Mouse (Mus musculus): Measurements from ENCODE around the gene Gcm1.
"Not testable (repeated sequence)": the region's sequence is repeated elsewhere in the genome, so short reads cannot be mapped to it uniquely, and the experiment has no call there.

Gcm1 gene

DNA sequence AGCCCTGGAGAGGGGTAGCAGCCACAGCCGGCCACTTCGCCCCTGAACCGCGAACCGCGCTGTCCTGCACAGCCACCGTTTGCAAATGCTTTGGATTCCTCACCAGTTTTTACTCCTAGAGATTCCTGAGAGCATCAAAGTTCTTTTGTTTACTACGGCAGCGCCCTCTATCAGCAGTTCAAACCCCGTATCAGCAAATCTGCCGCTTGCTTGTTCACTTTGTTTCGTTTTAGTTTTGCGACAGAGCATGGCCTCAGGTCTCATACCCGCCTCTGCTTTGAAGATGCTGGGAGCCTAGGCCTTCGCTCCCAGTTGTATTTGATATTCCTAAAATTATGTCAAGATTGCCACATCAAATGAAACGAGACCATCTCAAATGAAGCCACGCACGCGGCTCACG lies 5.0 kb upstream of the Gcm1 start:
- no peak for DNase-seq (ENCODE audit: low read depth, low spot score)

DNA sequence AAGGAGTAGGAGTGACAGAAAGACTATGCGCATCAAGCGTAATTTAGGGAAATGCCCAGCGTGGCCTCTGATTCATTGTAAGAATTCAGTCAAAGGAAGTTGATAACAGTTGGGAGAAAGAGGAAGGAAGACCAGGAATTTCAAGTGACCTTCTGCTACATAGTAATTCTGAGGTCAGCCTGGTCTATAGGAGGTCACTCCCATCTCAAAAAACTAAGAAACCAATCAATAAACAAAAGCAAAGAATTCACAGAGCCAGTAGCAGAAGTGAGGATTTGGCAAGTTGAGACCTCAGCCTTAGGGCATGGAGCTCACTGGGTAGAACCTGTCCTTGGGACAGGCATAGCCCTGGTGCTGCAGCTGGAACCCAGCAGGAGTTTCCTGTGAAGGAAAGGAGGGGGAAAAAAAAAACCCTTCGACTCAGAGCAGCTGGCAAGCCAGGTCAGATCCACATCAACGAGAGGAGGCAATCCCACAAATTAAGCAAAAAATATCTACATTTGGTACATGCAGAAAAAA lies 1.2 kb upstream of the Gcm1 start:
- no peak for DNase-seq (ENCODE audit: low read depth, low spot score)

DNA sequence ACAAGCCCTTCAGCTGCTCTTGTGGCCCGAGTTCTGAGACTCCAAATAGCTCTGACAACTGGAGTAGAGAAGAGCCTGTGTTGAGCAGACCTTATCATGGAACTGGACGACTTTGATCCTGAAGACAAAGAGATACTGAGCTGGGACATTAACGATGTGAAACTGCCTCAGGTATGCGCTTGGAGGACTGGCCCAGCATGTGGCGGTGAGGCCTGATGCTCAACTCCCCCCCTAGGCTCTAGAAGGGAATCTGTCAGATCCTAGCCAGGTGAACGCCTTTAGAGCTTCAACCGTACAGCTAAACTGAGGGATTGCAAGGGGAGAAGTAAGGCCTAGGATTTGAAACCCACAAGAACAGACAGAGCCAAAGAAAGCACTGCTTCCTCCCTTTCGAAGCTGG lies 2.1 kb downstream of the Gcm1 start:
- DNase-seq (ENCODE audit: low read depth, low spot score): no peak

DNA sequence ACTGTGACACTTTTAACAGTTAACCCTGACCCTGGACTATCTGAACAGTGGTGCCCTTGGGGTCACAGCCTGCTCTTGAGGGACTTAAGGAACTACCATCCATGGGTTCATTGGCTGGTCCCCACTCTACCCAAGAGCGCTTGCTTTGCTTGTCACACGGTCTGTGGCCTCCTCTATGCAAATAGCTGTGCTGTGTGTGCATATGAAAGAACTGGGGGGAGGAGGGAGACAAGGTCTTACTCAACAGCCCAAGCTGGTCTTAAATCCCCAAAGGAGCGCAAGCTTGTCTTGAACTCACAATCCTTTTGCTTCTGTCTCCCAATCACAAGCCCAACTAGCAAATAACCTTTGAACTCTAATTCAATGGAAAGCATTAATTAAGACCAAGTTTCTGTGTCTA lies 2.6 kb downstream of the Gcm1 start:
- DNase-seq (ENCODE audit: low read depth, low spot score): no peak

DNA sequence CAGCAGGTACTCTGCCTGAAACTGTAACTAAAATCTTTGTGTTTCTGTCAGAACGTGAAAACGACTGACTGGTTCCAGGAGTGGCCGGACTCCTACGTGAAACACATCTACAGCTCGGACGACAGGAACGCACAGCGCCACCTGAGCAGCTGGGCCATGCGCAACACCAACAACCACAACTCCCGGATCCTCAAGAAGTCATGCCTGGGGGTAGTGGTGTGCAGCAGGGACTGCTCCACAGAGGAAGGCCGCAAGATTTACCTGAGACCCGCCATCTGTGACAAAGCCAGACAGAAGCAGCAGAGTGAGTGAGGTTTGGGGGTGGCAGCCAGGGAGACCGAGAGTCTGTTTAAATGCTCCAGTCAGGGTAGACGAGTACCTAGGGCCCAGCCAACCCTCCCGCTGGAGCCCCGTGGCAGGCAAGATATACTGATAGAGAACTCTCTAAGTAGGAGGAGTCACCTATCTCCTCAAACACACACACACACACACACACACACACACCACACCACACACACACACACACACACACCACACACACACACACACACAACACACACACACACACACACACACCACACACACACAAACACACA lies 7.9 kb downstream of the Gcm1 start:
- DNase-seq (ENCODE audit: low read depth, low spot score): no peak

DNA sequence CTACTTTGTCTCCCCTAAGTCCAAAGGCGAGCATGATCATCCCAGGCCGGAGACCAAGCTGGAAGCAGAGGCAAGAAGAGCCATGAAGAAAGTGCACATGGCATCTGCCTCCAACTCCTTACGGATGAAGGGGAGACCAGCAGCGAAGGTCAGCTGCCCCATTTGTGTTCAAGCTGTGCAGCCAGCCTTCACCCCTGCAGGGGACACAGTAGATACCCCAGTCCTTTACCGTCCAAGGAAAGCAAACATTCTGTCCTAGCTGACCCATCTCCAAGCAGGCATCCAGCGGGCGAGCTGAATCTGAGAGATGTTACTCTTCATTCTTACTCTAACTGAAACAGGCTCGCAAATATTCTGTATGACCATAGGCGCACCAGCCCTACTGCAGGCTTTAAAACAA lies 10.7 kb downstream of the Gcm1 start:
- DNase-seq (ENCODE audit: low read depth, low spot score): no peak

DNA sequence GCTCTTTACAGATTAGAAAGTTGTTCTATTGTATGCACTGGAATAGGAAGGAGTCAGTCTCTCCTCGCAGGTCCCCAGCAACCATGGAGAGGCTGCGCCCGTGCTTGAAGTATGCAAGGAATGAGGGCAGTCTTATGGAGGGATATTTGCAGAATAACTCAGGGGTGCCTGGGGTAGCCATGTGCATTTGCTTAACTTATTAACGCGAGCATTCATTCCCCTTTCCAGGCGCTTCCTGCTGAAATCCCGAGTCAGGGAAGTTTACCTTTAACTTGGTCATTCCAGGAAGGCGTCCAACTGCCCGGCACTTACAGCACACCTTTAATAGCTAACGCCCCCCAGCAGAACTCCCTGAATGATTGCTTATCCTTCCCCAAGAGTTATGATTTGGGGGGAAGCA lies 12.4 kb downstream of the Gcm1 start:
- no peak for DNase-seq (ENCODE audit: low read depth, low spot score)

DNA sequence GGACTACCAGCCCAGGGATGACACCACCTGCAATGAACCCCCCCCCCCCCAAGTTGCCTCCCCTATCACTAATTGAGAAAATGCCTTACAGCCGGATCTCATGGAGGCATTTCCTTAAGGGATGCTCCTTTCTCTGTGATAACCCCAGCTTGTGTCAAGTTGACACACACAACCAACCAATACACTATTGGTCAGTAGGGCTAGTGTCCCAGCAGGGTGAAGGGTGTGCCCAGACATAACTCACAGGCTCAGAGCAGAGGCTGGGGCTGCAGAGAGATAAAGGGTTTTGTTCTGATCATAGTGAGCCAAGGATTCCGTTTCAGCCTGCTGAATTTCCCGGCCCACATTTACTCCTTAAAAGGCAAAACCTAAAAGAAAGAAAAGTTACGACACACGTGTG lies 18.8 kb downstream of the Gcm1 start:
- DNase-seq (ENCODE audit: low read depth, low spot score): no peak

DNA sequence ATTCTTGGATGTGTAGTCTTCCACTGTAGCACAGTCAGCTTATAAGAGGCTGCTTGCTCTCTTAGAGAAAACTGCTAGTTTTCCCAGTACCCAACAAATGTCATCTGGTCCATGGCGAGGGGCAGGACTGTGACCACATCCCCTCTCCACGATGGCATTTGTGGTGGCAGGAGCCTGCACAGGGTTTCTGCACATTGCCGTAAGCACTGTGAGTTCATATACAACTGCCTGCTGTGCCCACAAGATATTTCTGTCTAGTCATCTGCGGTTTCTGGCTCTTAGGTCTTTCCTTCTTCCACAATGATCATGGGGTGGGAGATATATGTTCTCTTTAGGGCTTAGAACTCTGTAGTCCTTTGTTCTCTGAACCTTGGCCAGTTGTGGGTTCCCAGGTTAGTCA lies 19.9 kb downstream of the Gcm1 start:
- no peak for DNase-seq (ENCODE audit: low read depth, low spot score)

DNA sequence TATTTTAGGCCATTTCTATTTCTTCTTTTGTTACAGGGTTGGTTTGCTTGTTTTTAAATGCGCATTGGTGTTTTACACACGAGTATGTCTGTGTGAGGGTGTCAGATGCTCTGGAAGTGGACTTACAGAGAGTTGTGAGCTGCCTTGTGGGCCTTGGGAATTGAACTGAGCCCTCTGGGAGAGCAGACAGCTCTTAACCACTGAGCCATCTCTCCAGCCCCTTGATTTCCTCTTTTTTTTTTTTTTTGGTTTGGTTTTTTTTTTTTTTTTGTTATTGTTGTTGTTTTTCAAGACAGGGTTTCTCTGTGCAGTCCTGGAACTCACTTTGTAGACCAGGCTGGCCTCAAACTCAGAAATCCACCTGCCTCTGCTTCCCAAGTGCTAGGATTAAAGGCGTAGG lies 21.6 kb downstream of the Gcm1 start:
- DNase-seq (ENCODE audit: low read depth, low spot score): not testable (repeated sequence)

DNA sequence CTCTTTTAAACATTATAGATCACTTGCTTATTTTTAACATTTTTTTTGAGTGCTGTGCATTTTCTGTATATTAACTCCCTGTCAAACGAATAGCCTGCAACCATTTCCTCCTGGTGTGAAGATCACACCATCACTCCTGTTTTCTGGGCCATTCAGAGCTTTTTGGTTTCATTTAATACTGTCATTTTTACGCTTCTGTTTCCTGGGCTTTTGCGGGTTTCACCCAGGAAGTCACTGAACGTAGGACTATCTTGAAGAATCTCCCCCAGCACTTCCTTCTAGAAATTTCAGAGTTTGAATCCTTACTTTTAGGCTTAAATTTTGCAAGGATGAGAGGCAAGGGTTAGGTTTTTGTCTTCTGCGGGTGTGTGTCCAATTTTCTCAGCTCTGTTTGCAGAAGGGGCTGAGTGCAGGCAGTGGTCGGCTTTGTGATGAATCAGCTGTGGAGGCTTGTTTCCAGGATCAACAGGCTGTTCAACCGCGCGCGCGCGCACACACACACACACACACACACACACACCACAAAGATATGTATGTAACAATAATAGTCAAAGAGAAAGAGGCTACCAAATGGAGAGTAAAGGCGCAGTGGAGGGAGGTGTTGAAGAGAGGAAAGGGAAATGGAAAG lies 22.1 kb downstream of the Gcm1 start:
- DNase-seq (ENCODE audit: low read depth, low spot score): no peak

DNA sequence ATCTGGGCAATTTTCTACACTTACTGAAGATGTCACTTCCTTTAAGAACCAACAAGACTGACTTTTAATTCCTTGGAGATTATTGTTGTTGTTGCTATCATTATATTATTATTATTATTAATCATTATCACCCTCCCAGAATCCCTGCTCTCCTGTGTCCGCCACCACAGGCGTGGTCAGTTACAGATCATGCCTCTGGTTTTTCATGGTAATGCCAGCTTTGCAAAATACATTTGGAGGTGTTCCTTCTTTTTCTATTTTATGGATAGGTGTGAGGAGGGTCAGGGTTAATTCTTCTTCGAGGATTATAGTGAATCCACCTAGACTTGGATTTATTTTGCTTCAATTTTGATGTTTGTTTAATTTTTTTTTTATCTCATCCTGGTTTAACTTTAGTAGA lies 23.5 kb downstream of the Gcm1 start:
- no peak for DNase-seq (ENCODE audit: low read depth, low spot score)

DNA sequence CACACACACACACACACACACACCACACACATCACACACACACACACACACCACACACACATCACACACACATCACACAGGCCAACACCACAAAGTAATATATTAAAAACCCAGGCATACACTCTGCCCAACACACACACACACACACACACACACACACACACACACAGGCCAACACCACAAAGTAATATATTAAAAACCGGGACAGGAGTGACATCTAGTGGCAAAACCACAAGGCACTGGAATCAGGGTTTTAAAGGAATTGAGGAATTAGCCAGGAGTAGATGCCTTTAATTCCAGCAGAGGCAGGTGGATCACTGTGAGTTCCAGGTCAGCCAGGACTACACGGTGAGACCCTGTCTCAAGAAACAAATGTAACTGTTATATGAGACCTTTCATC lies 26.5 kb downstream of the Gcm1 start:
- DNase-seq (ENCODE audit: low read depth, low spot score): no peak

DNA sequence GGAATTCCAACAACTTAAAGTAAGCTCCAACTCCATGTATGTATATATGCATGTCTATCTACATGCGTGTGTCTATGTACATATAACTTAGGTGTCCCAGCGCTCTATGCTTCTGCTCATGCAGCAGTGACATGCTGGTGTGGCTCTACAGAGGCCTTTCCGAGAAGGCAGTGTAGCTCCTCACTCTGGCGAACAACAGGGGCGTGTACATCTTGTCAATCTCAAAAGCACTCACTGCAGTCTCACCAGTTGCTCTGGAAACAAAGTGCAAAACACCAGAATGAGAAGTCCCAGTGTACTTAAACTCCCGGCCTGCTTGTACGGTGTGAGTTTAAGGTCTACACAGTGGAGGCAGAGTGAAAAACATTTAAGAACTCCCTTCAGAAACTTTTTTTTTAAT lies 30.1 kb downstream of the Gcm1 start:
- DNase-seq (ENCODE audit: low read depth, low spot score): no peak

DNA sequence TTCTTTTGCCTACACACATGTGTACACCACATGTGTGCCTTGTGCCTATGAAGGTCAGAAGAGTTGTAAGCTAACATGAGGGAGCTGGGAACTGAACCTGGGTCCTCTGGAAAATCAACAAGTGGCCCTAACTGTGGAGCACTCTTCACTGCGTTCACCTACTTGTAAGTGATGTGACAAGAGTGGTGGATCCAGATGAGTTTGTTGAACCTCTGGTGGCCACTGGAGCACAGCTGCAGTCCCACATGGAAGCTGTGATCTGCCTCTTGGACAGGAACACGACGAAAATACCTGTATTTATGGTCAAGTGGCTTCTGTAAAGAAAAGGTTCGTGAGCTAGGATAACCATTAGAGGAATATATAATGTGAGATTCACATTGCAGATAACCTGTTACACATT lies 32.6 kb downstream of the Gcm1 start:
- no peak for DNase-seq (ENCODE audit: low read depth, low spot score)

DNA sequence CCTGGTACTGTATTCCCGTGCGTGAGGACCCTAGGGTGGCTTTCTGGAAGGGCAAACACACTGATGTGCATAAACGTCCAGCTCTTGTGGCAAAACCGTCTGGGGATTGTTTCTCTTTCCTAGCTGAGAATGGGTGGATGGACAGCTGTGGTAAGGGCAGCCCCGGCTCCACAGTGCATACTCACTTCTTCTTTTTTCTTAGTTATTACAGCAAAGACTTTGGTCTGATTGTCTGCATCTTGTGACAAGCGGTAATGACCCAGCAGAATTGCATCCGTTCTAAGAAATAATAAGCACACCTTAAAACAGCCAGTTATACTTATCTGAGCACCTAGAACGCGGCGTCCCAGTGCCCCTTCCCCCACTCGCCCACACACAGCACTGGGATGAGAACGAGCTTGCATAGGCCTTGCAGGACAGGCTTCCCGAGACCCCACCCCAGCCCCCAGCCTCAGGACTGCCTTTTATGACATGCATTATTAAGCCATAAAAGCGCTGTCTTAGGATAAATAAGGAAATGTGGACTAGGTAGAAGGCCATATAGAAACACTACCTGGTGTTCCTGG lies 34.1 kb downstream of the Gcm1 start:
- DNase-seq (ENCODE audit: low read depth, low spot score): no peak

DNA sequence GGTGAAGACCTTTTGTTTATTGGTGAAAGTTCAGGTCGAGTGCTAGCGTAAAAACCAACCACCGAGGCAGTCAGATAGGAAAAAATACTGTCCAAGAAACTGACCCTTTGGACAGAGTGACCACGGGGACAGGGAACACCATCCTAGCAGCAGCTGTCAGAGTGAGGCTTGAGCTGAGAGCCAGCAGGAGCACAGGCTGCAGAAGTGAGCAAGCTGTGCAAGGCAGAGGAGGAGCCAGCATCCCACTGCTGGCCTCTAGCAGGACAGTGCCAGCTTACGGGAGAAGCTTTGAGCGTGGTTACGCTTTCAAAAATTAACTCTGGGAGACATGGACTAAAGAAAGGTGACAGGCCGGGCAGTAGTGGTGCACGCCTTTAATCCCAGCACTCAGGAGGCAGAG lies 36.0 kb downstream of the Gcm1 start:
- no peak for DNase-seq (ENCODE audit: low read depth, low spot score)

DNA sequence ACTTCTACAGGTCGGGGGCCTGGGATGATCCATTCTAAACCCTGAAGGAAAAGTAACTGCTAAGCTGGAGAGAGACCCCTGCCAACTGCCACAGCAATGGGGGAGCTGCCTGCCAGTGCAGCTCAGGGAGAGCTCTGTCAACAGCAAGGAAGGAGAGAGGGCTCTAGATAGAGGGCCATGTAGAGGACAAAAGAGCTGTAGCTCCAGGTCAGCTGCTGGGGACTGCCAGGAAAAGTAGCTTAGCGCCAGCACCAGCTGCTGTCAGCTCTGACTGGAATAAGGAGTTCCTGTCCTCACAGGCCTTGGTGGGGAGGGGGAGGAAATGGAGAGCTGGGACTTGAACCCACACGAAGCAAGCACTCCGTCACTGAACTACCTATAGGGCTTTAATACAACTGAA lies 36.8 kb downstream of the Gcm1 start:
- no peak for DNase-seq (ENCODE audit: low read depth, low spot score)

DNA sequence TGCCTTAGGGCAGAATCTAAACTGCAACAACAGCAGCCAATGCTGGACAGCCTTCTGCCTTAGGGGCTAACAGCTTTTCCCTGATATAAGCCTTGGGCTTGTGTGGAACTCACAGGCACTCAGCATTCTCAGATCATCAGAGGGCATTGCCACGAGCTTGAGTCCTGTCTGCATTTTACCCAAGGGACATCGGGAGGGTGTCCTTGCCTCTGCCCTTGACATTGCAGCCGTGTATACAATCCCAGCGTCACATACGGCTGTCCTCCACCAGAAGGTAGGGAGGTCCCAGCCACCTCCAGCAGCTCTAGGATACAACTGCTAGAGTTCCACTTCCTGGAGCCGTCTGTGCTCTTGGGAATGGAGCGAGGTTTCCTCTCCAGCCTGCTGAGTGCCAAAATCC lies 37.2 kb downstream of the Gcm1 start:
- no peak for DNase-seq (ENCODE audit: low read depth, low spot score)

DNA sequence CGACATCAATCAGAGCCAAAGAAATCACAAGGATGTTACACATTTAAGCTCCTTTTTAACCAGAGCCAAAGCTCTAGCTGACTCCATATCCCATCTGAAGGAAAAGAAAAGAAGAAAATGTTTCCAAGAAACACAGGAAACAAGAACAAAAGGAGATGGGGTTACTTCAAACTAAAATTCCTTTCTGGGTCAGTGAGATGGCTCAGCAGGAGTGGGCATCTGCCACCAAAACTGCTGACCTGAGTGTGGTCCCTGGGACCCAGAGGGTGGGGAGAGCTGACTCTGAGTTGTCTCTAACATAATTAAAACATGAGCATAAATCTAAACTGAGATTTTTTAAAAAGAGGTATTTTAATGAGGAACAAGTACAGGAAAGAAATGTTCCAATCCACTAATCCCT lies 38.2 kb downstream of the Gcm1 start:
- no peak for DNase-seq (ENCODE audit: low read depth, low spot score)

DNA sequence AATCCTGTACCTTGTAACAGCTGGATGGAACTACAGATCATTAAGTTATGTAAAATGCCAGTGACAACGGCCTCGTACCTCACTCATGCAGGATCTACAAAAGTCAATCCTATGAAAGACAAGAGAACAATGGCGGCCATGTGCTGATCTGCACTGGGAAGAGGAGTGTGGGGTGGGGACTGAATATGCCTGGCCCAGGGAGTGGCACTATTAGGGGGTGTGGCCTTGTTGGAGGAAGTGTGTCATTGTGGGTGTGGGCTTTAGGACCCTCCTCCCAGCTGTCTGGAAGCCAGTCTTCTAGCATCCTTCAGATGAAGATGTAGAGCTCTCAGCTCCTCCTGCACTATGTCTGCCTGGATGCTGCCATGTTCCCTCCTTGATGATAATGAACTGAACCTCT lies 38.9 kb downstream of the Gcm1 start:
- DNase-seq (ENCODE audit: low read depth, low spot score): no peak

DNA sequence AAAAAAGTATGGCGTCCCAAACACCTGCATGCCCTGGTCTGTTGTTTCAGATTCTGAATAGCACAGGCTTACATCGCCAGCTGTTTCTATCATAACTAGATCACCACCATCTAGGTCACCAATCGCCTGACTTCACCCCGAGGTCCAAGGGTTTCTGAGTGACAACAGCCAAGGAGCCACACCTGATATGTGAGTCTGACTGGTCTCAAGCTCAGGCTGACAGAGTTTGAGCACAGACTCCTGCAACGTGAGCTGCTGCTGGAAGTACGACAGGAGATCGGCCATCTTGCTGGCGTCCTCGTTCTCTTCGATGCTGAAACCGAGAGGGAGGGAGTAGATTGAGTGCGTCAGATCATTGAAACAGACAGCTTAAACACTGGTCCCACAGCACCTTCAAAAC lies 44.0 kb downstream of the Gcm1 start:
- no peak for DNase-seq (ENCODE audit: low read depth, low spot score)

DNA sequence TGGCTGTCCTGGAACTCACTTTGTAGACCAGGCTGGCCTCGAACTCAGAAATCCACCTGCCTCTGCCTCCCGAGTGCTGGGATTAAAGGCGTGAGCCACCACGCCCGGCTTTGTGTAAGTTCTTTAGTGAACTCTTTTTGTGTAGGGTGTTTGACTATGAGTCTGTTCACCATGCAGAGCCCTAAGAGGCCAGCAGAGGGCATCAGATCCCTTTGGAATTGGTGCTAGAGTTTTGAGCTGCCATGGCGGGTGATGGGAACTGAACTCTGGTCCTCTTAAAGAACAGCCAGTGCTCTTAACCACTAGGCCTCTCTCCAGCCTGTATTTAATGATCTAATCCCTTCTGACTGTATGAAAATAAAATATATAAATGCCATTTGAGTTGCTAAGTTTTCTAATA lies 44.7 kb downstream of the Gcm1 start:
- DNase-seq (ENCODE audit: low read depth, low spot score): no peak

DNA sequence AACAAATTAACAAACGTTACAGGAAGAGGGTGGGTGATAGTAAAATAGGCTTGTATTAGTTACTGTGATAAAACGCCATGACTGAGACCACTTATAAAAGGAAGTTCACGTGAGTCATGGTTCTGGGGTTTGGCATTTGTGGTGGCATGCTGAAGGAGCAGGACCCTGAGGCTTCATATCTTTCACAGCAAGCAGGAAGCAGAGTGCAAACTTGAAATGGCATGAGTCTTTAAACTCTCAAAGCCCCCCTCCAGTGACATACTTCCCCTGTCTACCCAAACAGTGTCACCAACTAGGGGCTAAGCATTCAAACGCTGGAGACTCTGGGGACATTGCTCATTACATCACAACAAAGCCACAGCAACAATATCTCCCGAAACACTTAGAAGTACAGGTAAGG lies 49.2 kb downstream of the Gcm1 start:
- DNase-seq (ENCODE audit: low read depth, low spot score): no peak
